Mouse (Mus musculus) midbrain, embryonic 16.5 days (tissue): Measurements from ENCODE around the gene Pafah1b2. TPM values are rescaled to one million over a fixed set of nuclear protein-coding genes. Genes with fewer than 3 reads are reported as not detected.
A peak's percentile ranks its signal among the peaks of the same experiment; 100 is the strongest.

Experiments used
- ATAC-seq: fragments of 200-750 bp; cut with Nextera tagmentation; 2 replicates; pipeline ENCODE4 v1.8.0; 2017; ENCODE audit warnings: moderate TSS enrichment
- H3K27ac ChIP-seq: fragments of 300-500 bp; sonication (generic); 2 replicates; pipeline ENCODE4 v1.5.1; 2014; ENCODE audit warnings: mild to moderate bottlenecking, low read length, mixed read lengths
- H3K27me3 ChIP-seq: fragments of 300-500 bp; sonication (generic); 2 replicates; pipeline ENCODE4 v1.6.1; 2014; ENCODE audit warnings: low read depth, low read length, mixed read lengths; ENCODE audit not compliant: control insufficient read depth, insufficient read depth
- H3K36me3 ChIP-seq: fragments of 300-500 bp; sonication (generic); 2 replicates; pipeline ENCODE4 v1.6.1; 2014; ENCODE audit warnings: mild to moderate bottlenecking, low read length, moderate library complexity, mixed read lengths; ENCODE audit not compliant: control insufficient read depth, insufficient read depth
- H3K4me1 ChIP-seq: fragments of 300-500 bp; sonication (generic); 2 replicates; pipeline ENCODE4 v1.6.1; 2014; ENCODE audit warnings: mild to moderate bottlenecking, low read length, mixed read lengths; ENCODE audit not compliant: control insufficient read depth, insufficient read depth
- H3K4me2 ChIP-seq: fragments of 300-500 bp; sonication (generic); 2 replicates; pipeline ENCODE4 v1.6.1; 2014; ENCODE audit warnings: mild to moderate bottlenecking, low read length, mixed read lengths
- H3K4me3 ChIP-seq: fragments of 300-500 bp; sonication (generic); 2 replicates; pipeline ENCODE4 v1.5.1; 2014; ENCODE audit warnings: low read depth, mild to moderate bottlenecking, low read length, moderate library complexity, mixed read lengths
- H3K9ac ChIP-seq: fragments of 300-500 bp; sonication (generic); 2 replicates; pipeline ENCODE4 v1.6.1; 2014; ENCODE audit warnings: low read depth, low read length, mixed read lengths
- H3K9me3 ChIP-seq: fragments of 300-500 bp; sonication (generic); replicated peaks from 2 replicates; pipeline ENCODE4 v1.6.1; 2014; ENCODE audit warnings: mild to moderate bottlenecking, low read length, mixed read lengths; ENCODE audit not compliant: control insufficient read depth, poor library complexity, severe bottlenecking
- WGBS: fragments of 180-500 bp; shearing (Covaris S2); extraction: QIAGEN DNeasy Blood & Tissue Kit; methylation state at CpG from one replicate; pipeline ENCODE4 v1.1.7; 2014; 5-methylcytosine and 5-hydroxymethylcytosine counted together
- polyA plus RNA-seq: library from polyadenylated mRNA; unstranded; fragments of >200 nt; fragmentation: Nextera tagmentation; extraction: Ambion mirVana; gene quantifications from 2 replicates; pipeline ENCODE4 v1.2.1, GENCODE M21; 2015

The Pafah1b2 gene
- polyA plus RNA-seq, 1 experiment from 2014 or later = 287 TPM

- ATAC-seq = peak; percentile 39
- WGBS = 1% methylated on average over 44 of the region's 63 CpGs
These were observed 58.0 kb downstream of the Pafah1b2 start for GRCm38 (mm10) chr9:45954294-45955106.

GRCm38 (mm10) chr9:45953511-45954293, 58.8 kb downstream of the Pafah1b2 start:
- Histone ChIP-seq H3K9ac (peak overlapping the region; percentile 93), H3K9me3 (no peaks in the 10 kb centered on the region), H3K27me3 (no peaks in the 10 kb centered on the region), H3K36me3 (peaks cover 20% of the 10 kb centered on the region; the same call in 1 of the 2 replicates), H3K4me1 (peaks cover 21% of the 10 kb centered on the region), H3K27ac (no peak overlapping the region), H3K4me3 (peak overlapping the region; percentile 90), H3K4me2 (peak overlapping the region; percentile 97)
- WGBS = 63% methylated on average over 13 of the region's 13 CpGs
- no peak for ATAC-seq

More at GRCm38 (mm10) chr9:45954294-45955106, 58.0 kb downstream of the Pafah1b2 start:
- Histone ChIP-seq H3K27ac (peak overlapping the region; percentile 83), H3K4me3 (peak overlapping the region; percentile 90), H3K4me1 (peaks cover 21% of the 10 kb centered on the region), H3K9ac (peak overlapping the region; percentile 93), H3K36me3 (peaks cover 14% of the 10 kb centered on the region; the same call in 1 of the 2 replicates), H3K27me3 (no peaks in the 10 kb centered on the region), H3K9me3 (no peaks in the 10 kb centered on the region), H3K4me2 (peak overlapping the region; percentile 97)

GRCm38 (mm10) chr9:45952890-45953289, 59.6 kb downstream of the Pafah1b2 start:
- no peak for ATAC-seq
- 82% methylated on average over 7 of the region's 7 CpGs for WGBS
- H3K27me3 ChIP-seq = no peaks in the 10 kb centered on the region
- H3K36me3 ChIP-seq = peaks cover 25% of the 10 kb centered on the region
- 0 out of 2 replicates have a peak overlapping the region, but pooled peaks have one; percentile 20 for H3K9ac ChIP-seq
- no peak overlapping the region for H3K27ac ChIP-seq
- H3K4me2 ChIP-seq = no peak overlapping the region; the same call in 1 of the 2 replicates
- H3K4me3 ChIP-seq = no peak overlapping the region
- no peaks in the 10 kb centered on the region for H3K9me3 ChIP-seq
- peaks cover 21% of the 10 kb centered on the region for H3K4me1 ChIP-seq

- H3K36me3 ChIP-seq = peaks cover 27% of the 10 kb centered on the region
- WGBS = 93% methylated on average over 4 of the region's 4 CpGs
- no peak overlapping the region for H3K27ac ChIP-seq
- no peaks in the 10 kb centered on the region for H3K9me3 ChIP-seq
- ATAC-seq = no peak
- H3K4me3 ChIP-seq = no peak overlapping the region
- H3K27me3 ChIP-seq = no peaks in the 10 kb centered on the region
- H3K4me2 ChIP-seq = no peak overlapping the region
- H3K9ac ChIP-seq = no peak overlapping the region
- peaks cover 21% of the 10 kb centered on the region for H3K4me1 ChIP-seq
These were observed 60.4 kb downstream of the Pafah1b2 start for GRCm38 (mm10) chr9:45952057-45952456.

- Histone ChIP-seq H3K27me3 (no peaks in the 10 kb centered on the region), H3K9ac (no peak overlapping the region), H3K36me3 (peaks cover 50% of the 10 kb centered on the region), H3K9me3 (no peaks in the 10 kb centered on the region), H3K4me2 (no peak overlapping the region), H3K4me1 (no peaks in the 10 kb centered on the region), H3K27ac (no peak overlapping the region), H3K4me3 (no peak overlapping the region)
- 94% methylated on average over 10 of the region's 10 CpGs for WGBS
- ATAC-seq = no peak
These were observed 65.7 kb downstream of the Pafah1b2 start for GRCm38 (mm10) chr9:45946872-45947183.

GRCm38 (mm10) chr9:45946182-45946871, 66.2 kb downstream of the Pafah1b2 start:
- H3K36me3 ChIP-seq = peaks cover 51% of the 10 kb centered on the region
- no peak overlapping the region for H3K4me3 ChIP-seq
- no peak overlapping the region for H3K9ac ChIP-seq
- no peak for ATAC-seq
- 91% methylated on average over 16 of the region's 16 CpGs for whole genome bisulfite sequencing
- H3K4me2 ChIP-seq = no peak overlapping the region
- H3K4me1 ChIP-seq = no peaks in the 10 kb centered on the region
- no peaks in the 10 kb centered on the region for H3K9me3 ChIP-seq
- no peak overlapping the region for H3K27ac ChIP-seq
- H3K27me3 ChIP-seq = no peaks in the 10 kb centered on the region

GRCm38 (mm10) chr9:45945721-45946120, 66.8 kb downstream of the Pafah1b2 start:
- no peak overlapping the region for H3K27ac ChIP-seq
- ATAC-seq = no peak
- H3K9me3 ChIP-seq = no peaks in the 10 kb centered on the region
- no peaks in the 10 kb centered on the region for H3K4me1 ChIP-seq
- H3K4me3 ChIP-seq = no peak overlapping the region
- H3K36me3 ChIP-seq = peaks cover 53% of the 10 kb centered on the region
- H3K9ac ChIP-seq = no peak overlapping the region
- H3K27me3 ChIP-seq = no peaks in the 10 kb centered on the region
- 90% methylated on average over 13 of the region's 13 CpGs for WGBS
- H3K4me2 ChIP-seq = no peak overlapping the region

GRCm38 (mm10) chr9:45944506-45945400, 67.7 kb downstream of the Pafah1b2 start:
- H3K36me3 ChIP-seq = peaks cover 45% of the 10 kb centered on the region
- ATAC-seq = no peak
- H3K4me2 ChIP-seq = no peak overlapping the region
- no peak overlapping the region for H3K9ac ChIP-seq
- H3K4me1 ChIP-seq = no peaks in the 10 kb centered on the region
- H3K4me3 ChIP-seq = no peak overlapping the region
- H3K9me3 ChIP-seq = no peaks in the 10 kb centered on the region
- H3K27me3 ChIP-seq = no peaks in the 10 kb centered on the region
- no peak overlapping the region for H3K27ac ChIP-seq
- 90% methylated on average over 13 of the region's 13 CpGs for WGBS
